Mouse (Mus musculus): ENCODE data around the gene Pik3cb. TPM values are rescaled to one million over a fixed set of nuclear protein-coding genes. Genes with fewer than 3 reads are reported as not detected.

Gene Pik3cb
- polyA plus RNA-seq, 1 experiment from 2014 or later, result 4.0 TPM

DNA sequence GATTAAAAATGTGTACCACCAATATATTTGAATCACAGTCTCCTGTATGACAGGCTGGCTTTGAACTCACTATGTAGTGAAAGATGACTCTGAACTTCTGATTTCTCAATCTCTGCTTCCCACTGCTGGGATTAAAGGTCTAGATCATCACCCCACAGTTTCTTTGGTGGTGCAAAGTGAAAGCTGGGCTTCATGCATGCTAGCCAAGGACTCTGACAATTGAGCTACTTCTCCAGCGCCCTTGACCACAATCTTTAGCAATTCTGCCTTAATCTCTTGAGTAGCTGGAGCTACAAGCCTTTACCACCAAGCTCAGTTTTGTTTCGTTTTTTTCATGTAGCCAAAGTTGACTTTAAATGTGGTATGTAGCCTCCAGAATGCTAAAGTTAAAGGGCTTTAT, 32.4 kb upstream of the Pik3cb start:
- no peak for ATAC-seq (ENCODE audit: low FRiP score, low TSS enrichment)

DNA sequence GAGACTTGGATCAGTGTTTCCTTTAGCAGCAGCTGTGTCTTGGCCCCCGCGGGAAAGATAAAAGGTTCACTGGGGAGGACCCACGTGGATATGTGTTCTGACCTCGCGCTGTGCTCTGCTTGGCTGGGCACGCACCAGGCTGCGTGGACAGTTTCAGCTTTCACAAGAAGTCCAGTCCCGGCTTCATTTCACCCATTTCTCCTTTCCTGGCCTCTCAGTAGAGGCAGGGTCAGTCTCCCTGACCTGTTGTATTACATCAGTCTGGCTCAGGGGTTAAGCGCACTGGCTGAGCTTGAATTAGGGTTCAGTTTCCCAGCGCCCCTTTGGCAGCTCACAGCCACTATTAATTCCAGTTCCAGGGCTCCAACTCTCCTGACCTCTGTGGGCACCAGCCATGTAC, 30.8 kb upstream of the Pik3cb start:
- H3K4me3 ChIP-seq (ENCODE audit: low read depth, low read length), result no peak overlapping the region
- ATAC-seq (ENCODE audit: low FRiP score, low TSS enrichment), result no peak
- 66% methylated on average over 10 of the region's 10 CpGs for WGBS
- no peak for DNase-seq (ENCODE audit: low spot score)
- H3K27ac ChIP-seq (replicated peaks), result no peak overlapping the region
- H3K36me3 ChIP-seq (ENCODE audit: control insufficient read depth, insufficient read depth, low read length), result no peaks in the 10 kb centered on the region
- no peaks in the 10 kb centered on the region for H3K9me3 ChIP-seq (ENCODE audit: control insufficient read depth, low read length)
- no peaks in the 10 kb centered on the region for H3K4me1 ChIP-seq (replicated peaks; ENCODE audit: control insufficient read depth, insufficient read depth)
- TF ChIP-seq CTCF (IDR thresholded peaks at IDR 0.05; ENCODE audit: low read depth), result no peak
- no peak for TF ChIP-seq EP300 (optimal IDR thresholded peaks at IDR 0.05)
- no peak overlapping the region for H3K4me2 ChIP-seq (replicated peaks; ENCODE audit: low read depth)
- no peak overlapping the region for H3K9ac ChIP-seq (ENCODE audit: low read length)
- no peaks in the 10 kb centered on the region for H3K27me3 ChIP-seq (ENCODE audit: control insufficient read depth, insufficient read depth, low read length)

More for the DNA sequence above, 32.4 kb upstream of the Pik3cb start:
- no peak overlapping the region for H3K4me3 ChIP-seq (ENCODE audit: low read depth, low read length)
- H3K4me2 ChIP-seq (replicated peaks; ENCODE audit: low read depth), result no peak overlapping the region
- no peak overlapping the region for H3K27ac ChIP-seq (replicated peaks)
- H3K27me3 ChIP-seq (ENCODE audit: control insufficient read depth, insufficient read depth, low read length), result no peaks in the 10 kb centered on the region
- no peaks in the 10 kb centered on the region for H3K4me1 ChIP-seq (replicated peaks; ENCODE audit: control insufficient read depth, insufficient read depth)
- DNase-seq (ENCODE audit: low spot score), result no peak
- H3K9me3 ChIP-seq (ENCODE audit: control insufficient read depth, low read length), result no peaks in the 10 kb centered on the region
- no peaks in the 10 kb centered on the region for H3K36me3 ChIP-seq (ENCODE audit: control insufficient read depth, insufficient read depth, low read length)
- no peak overlapping the region for H3K9ac ChIP-seq (ENCODE audit: low read length)
- TF ChIP-seq EP300 (optimal IDR thresholded peaks at IDR 0.05), result no peak
- TF ChIP-seq CTCF (IDR thresholded peaks at IDR 0.05; ENCODE audit: low read depth), result no peak
- WGBS, result 73% methylated on average over 2 of the region's 2 CpGs

GRCm38 (mm10) chr9:99169029-99169428, 28.6 kb upstream of the Pik3cb start:
- Histone ChIP-seq H3K4me3 (ENCODE audit: low read depth, low read length) (no peak overlapping the region), H3K36me3 (ENCODE audit: control insufficient read depth, insufficient read depth, low read length) (no peaks in the 10 kb centered on the region), H3K4me2 (replicated peaks; ENCODE audit: low read depth) (no peak overlapping the region), H3K4me1 (replicated peaks; ENCODE audit: control insufficient read depth, insufficient read depth) (no peaks in the 10 kb centered on the region), H3K9me3 (ENCODE audit: control insufficient read depth, low read length) (no peaks in the 10 kb centered on the region), H3K27ac (replicated peaks) (no peak overlapping the region), H3K27me3 (ENCODE audit: control insufficient read depth, insufficient read depth, low read length) (no peaks in the 10 kb centered on the region), H3K9ac (ENCODE audit: low read length) (no peak overlapping the region)
- TF ChIP-seq EP300 (optimal IDR thresholded peaks at IDR 0.05), result no peak
- no peak for TF ChIP-seq CTCF (IDR thresholded peaks at IDR 0.05; ENCODE audit: low read depth)
- 55% methylated on average over 4 of the region's 4 CpGs for WGBS
- DNase-seq (ENCODE audit: low spot score), result no peak
- no peak for ATAC-seq (ENCODE audit: low FRiP score, low TSS enrichment)

GRCm38 (mm10) chr9:99166946-99167345, 26.5 kb upstream of the Pik3cb start:
- H3K27ac ChIP-seq (replicated peaks), result no peak overlapping the region
- no peaks in the 10 kb centered on the region for H3K9me3 ChIP-seq (ENCODE audit: control insufficient read depth, low read length)
- H3K4me1 ChIP-seq (replicated peaks; ENCODE audit: control insufficient read depth, insufficient read depth), result no peaks in the 10 kb centered on the region
- no peaks in the 10 kb centered on the region for H3K27me3 ChIP-seq (ENCODE audit: control insufficient read depth, insufficient read depth, low read length)
- ATAC-seq (ENCODE audit: low FRiP score, low TSS enrichment) (no peak), DNase-seq (ENCODE audit: low spot score) (no peak)
- H3K9ac ChIP-seq (ENCODE audit: low read length), result no peak overlapping the region
- no peaks in the 10 kb centered on the region for H3K36me3 ChIP-seq (ENCODE audit: control insufficient read depth, insufficient read depth, low read length)
- 60% methylated on average over 5 of the region's 5 CpGs for WGBS
- H3K4me2 ChIP-seq (replicated peaks; ENCODE audit: low read depth), result no peak overlapping the region
- no peak overlapping the region for H3K4me3 ChIP-seq (ENCODE audit: low read depth, low read length)
- TF ChIP-seq CTCF (IDR thresholded peaks at IDR 0.05; ENCODE audit: low read depth), result no peak
- no peak for TF ChIP-seq EP300 (optimal IDR thresholded peaks at IDR 0.05)

GRCm38 (mm10) chr9:99165956-99166355, 25.5 kb upstream of the Pik3cb start:
- Histone ChIP-seq H3K9ac (ENCODE audit: low read length) (no peak overlapping the region), H3K27me3 (ENCODE audit: control insufficient read depth, insufficient read depth, low read length) (no peaks in the 10 kb centered on the region), H3K9me3 (ENCODE audit: control insufficient read depth, low read length) (no peaks in the 10 kb centered on the region), H3K36me3 (ENCODE audit: control insufficient read depth, insufficient read depth, low read length) (no peaks in the 10 kb centered on the region), H3K27ac (replicated peaks) (no peak overlapping the region), H3K4me1 (replicated peaks; ENCODE audit: control insufficient read depth, insufficient read depth) (no peaks in the 10 kb centered on the region), H3K4me2 (replicated peaks; ENCODE audit: low read depth) (no peak overlapping the region), H3K4me3 (ENCODE audit: low read depth, low read length) (no peak overlapping the region)
- ATAC-seq (ENCODE audit: low FRiP score, low TSS enrichment) (no peak), DNase-seq (ENCODE audit: low spot score) (no peak)
- WGBS, result 58% methylated on average over 6 of the region's 6 CpGs
- TF ChIP-seq EP300 (optimal IDR thresholded peaks at IDR 0.05), result no peak
- no peak for TF ChIP-seq CTCF (IDR thresholded peaks at IDR 0.05; ENCODE audit: low read depth)

GRCm38 (mm10) chr9:99164664-99165226, 24.3 kb upstream of the Pik3cb start:
- H3K4me1 ChIP-seq (replicated peaks; ENCODE audit: control insufficient read depth, insufficient read depth), result no peaks in the 10 kb centered on the region
- 55% methylated on average over 3 of the region's 3 CpGs for WGBS
- H3K9me3 ChIP-seq (ENCODE audit: control insufficient read depth, low read length), result no peaks in the 10 kb centered on the region

More at GRCm38 (mm10) chr9:99164664-99165226, 24.3 kb upstream of the Pik3cb start:
- ATAC-seq (ENCODE audit: low FRiP score, low TSS enrichment) (no peak), DNase-seq (ENCODE audit: low spot score) (no peak)
- H3K4me2 ChIP-seq (replicated peaks; ENCODE audit: low read depth), result no peak overlapping the region
- no peak overlapping the region for H3K27ac ChIP-seq (replicated peaks)
- H3K27me3 ChIP-seq (ENCODE audit: control insufficient read depth, insufficient read depth, low read length), result no peaks in the 10 kb centered on the region
- H3K4me3 ChIP-seq (ENCODE audit: low read depth, low read length), result no peak overlapping the region
- TF ChIP-seq CTCF (IDR thresholded peaks at IDR 0.05; ENCODE audit: low read depth) (no peak), EP300 (optimal IDR thresholded peaks at IDR 0.05) (no peak)
- no peaks in the 10 kb centered on the region for H3K36me3 ChIP-seq (ENCODE audit: control insufficient read depth, insufficient read depth, low read length)
- no peak overlapping the region for H3K9ac ChIP-seq (ENCODE audit: low read length)
